Mouse (Mus musculus): ENCODE measurements around the gene Pbld2. TPM values are rescaled to one million over a fixed set of nuclear protein-coding genes. Genes with fewer than 3 reads are reported as not detected.
A peak's percentile ranks its signal among the peaks of the same experiment; 100 is the strongest.

The Pbld2 gene
- total RNA-seq (2012; rRNA removed) (0.55 and 0.72 TPM in 2 replicates), total RNA-seq (2014; rRNA removed) (0.19 and 0.76 TPM in 2 replicates), polyA plus RNA-seq (2012; ENCODE audit: insufficient read length, low read depth) (0.26 TPM in 1 of 2 replicates, not detected in the other)

DNA sequence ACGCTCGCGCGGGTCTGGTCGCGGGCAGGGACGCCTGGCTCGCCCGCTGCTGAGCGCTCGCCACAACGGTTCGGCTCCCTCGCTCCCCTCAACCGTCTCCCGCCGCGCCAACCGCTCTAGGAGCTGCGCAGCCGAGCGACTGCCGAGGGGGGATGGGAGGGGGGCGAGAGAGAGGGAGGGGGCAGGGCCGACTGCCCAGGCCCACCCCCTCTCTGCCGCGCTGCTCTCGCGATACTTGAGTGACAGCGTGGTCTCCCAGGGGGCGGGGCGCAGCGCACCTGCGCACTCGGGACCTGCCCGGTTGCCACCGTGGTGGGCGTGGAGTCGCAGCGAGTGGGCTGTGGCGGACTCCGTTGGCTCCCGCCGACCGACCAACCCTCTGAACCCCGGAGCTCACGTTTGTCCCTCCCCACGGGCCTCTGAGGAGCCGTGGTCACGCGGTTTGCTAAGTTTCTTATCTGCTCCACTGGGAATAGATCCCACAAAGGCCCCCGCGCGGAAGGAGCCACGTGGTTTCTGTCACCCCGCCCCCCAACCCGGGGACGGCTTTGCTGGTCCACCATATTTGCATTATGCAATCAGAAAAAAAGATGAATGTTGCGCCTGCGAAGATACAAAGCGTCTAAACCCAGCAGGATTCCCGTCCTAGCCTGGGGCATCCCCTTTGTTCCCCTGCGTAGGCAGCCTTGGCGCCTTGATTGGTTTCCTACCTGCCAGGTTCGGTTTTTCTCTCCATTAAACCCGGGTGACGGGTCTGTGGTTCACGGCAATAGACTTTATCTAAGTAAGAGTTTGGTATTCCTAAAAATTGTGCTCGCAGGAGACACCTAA is at the start of gene Pbld2, which contains the start of gene Hnrnph3:
Gene Pbld2 (plus strand): TSS at position 567 of the 831 bp plus-strand sequence.
Gene Hnrnph3 (minus strand): TSS at position 469 of the 831 bp plus-strand sequence.
- Histone ChIP-seq H3K36me3 (replicated peaks in 1 of 2; ENCODE audit: control insufficient read depth in 1 of 2, insufficient read depth in 1 of 2, low read length in 1 of 2) (peaks cover 0 to 6% of the 10 kb centered on the region in 2 experiments), H3K4me3 (replicated peaks in 1 of 3; ENCODE audit: low read depth in 2 of 3, low read length in 2 of 3, poor library complexity in 1 of 3) (peak within 1 kb of the TSS; percentile 91 to 95 (median 92))
- peak; percentile 97 for DNase-seq (ENCODE audit: extremely low read depth)

GRCm38 (mm10) chr10:62979667-62980038 is 44.5 kb upstream of the Pbld2 start:
- in situ Hi-C loops (cut with MboI; ENCODE audit: low pct_ligation_motif_present, low pct_unique_long_range_greater_than_20kb, low sequenced_read_pairs) (no loop called here), dilution Hi-C loops (cut with MboI; ENCODE audit: extremely low pct_ligation_motif_present, extremely low pct_unique_long_range_greater_than_20kb, low sequenced_read_pairs) (no loop called here)
- Histone ChIP-seq H3K9me3 (replicated peaks; ENCODE audit: low read length) (no peaks in the 10 kb centered on the region), H3K27ac (ENCODE audit: insufficient read depth, low read depth) (no peak overlapping the region), H3K4me1 (ENCODE audit: control insufficient read depth in 1 of 2, insufficient read depth in 2 of 2) (peaks cover 6 to 32% of the 10 kb centered on the region in 2 experiments), H3K27me3 (replicated peaks) (no peaks in the 10 kb centered on the region), H3K4me3 (replicated peaks in 1 of 3; ENCODE audit: low read depth in 2 of 3, low read length in 2 of 3, poor library complexity in 1 of 3) (peak overlapping the region; percentile 12 to 73 (median 37)), H3K9ac (ENCODE audit: insufficient read depth, low read depth) (peak overlapping the region; percentile 37; the same call in 1 of the 2 replicates), H3K79me2 (replicated peaks; ENCODE audit: control insufficient read depth, extremely low read depth, insufficient read depth, poor library complexity, severe bottlenecking) (peaks cover 10% of the 10 kb centered on the region), H3K4me2 (ENCODE audit: insufficient read depth, low read depth, poor library complexity, severe bottlenecking) (peak overlapping the region; percentile 78), H3K36me3 (replicated peaks in 1 of 2; ENCODE audit: control insufficient read depth in 1 of 2, insufficient read depth in 1 of 2, low read length in 1 of 2) (peaks cover 2 to 27% of the 10 kb centered on the region in 2 experiments)
- DNase-seq (ENCODE audit: extremely low read depth): no peak
- TF ChIP-seq NRF1 (IDR thresholded peaks at IDR 0.05; ENCODE audit: low read depth, low read length): no peak
- no peak for TF ChIP-seq BHLHE40 (IDR thresholded peaks at IDR 0.05; ENCODE audit: low read depth, low read length)
- TF ChIP-seq CHD2 (IDR thresholded peaks at IDR 0.05; ENCODE audit: low read length): no peak
- TF ChIP-seq IRF4 (IDR thresholded peaks at IDR 0.05; ENCODE audit: low read depth, low read length): no peak
- TF ChIP-seq ZNF384 (IDR thresholded peaks at IDR 0.05; ENCODE audit: low read depth, low read length): no peak

More for the DNA sequence above, at the start of gene Pbld2, which contains the start of gene Hnrnph3:
- H3K4me1 ChIP-seq (ENCODE audit: control insufficient read depth in 1 of 2, insufficient read depth in 2 of 2): peaks cover 4 to 37% of the 10 kb centered on the region in 2 experiments; a peak in 3 of 4 replicates
- H3K27ac ChIP-seq (ENCODE audit: insufficient read depth, low read depth): peak within 1 kb of the TSS; percentile 97
- H3K9ac ChIP-seq (ENCODE audit: insufficient read depth, low read depth): peak within 1 kb of the TSS; percentile 96
- dilution Hi-C loops (cut with MboI; ENCODE audit: extremely low pct_ligation_motif_present, extremely low pct_unique_long_range_greater_than_20kb, low sequenced_read_pairs): no loop called here
- peaks cover 42% of the 10 kb centered on the region for H3K79me2 ChIP-seq (replicated peaks; ENCODE audit: control insufficient read depth, extremely low read depth, insufficient read depth, poor library complexity, severe bottlenecking)
- H3K27me3 ChIP-seq (replicated peaks): no peaks in the 10 kb centered on the region
- H3K4me2 ChIP-seq (ENCODE audit: insufficient read depth, low read depth, poor library complexity, severe bottlenecking): peak within 1 kb of the TSS; percentile 84
- in situ Hi-C loops (cut with MboI; ENCODE audit: low pct_ligation_motif_present, low pct_unique_long_range_greater_than_20kb, low sequenced_read_pairs): no loop called here
- H3K9me3 ChIP-seq (replicated peaks; ENCODE audit: low read length): no peaks in the 10 kb centered on the region
- TF ChIP-seq MAFK (IDR thresholded peaks at IDR 0.05; ENCODE audit: insufficient replicate concordance, low read length) (no peak), HCFC1 (IDR thresholded peaks at IDR 0.05; ENCODE audit: low read depth, low read length) (no peak), BHLHE40 (IDR thresholded peaks at IDR 0.05; ENCODE audit: low read depth, low read length) (no peak), ELF1 (IDR thresholded peaks at IDR 0.05; ENCODE audit: low read depth, low read length) (no peak), TBP (conservative IDR thresholded peaks at IDR 0.05; ENCODE audit: low read depth, low read length) (peak; percentile 97), ETS1 (conservative IDR thresholded peaks at IDR 0.05; ENCODE audit: low read depth, low read length) (no peak), POLR2A (IDR thresholded peaks at IDR 0.05; ENCODE audit: low read depth, low read length) (peak; percentile 85), E2F4 (IDR thresholded peaks at IDR 0.05; ENCODE audit: insufficient replicate concordance, low read depth, low read length) (no peak), MAX (IDR thresholded peaks at IDR 0.05; ENCODE audit: low read length) (no peak), SIN3A (IDR thresholded peaks at IDR 0.05; ENCODE audit: low read length) (no peak), UBTF (IDR thresholded peaks at IDR 0.05; ENCODE audit: low read depth, low read length) (peak; percentile 99), MXI1 (IDR thresholded peaks at IDR 0.05; ENCODE audit: low read depth, low read length) (no peak), NRF1 (IDR thresholded peaks at IDR 0.05; ENCODE audit: low read depth, low read length) (no peak), KAT2A (IDR thresholded peaks at IDR 0.05; ENCODE audit: insufficient replicate concordance, low read length) (no peak), NELFE (IDR thresholded peaks at IDR 0.05; ENCODE audit: low read depth, low read length) (no peak), MAZ (IDR thresholded peaks at IDR 0.05; ENCODE audit: low read depth, low read length) (no peak), JUN (IDR thresholded peaks at IDR 0.05; ENCODE audit: insufficient read depth, low read depth, low read length) (no peak), USF2 (conservative IDR thresholded peaks at IDR 0.05; ENCODE audit: low read depth, low read length) (peak; percentile 68)

Data from CH12.LX (cell line).